Mouse (Mus musculus): ENCODE data around the gene Nfam1.

The Nfam1 gene

GRCm38 (mm10) chr15:82960786-82961561 is 72.1 kb downstream of the Nfam1 start:
- DNase-seq (ENCODE audit: low read depth, low spot score): no peak

DNA sequence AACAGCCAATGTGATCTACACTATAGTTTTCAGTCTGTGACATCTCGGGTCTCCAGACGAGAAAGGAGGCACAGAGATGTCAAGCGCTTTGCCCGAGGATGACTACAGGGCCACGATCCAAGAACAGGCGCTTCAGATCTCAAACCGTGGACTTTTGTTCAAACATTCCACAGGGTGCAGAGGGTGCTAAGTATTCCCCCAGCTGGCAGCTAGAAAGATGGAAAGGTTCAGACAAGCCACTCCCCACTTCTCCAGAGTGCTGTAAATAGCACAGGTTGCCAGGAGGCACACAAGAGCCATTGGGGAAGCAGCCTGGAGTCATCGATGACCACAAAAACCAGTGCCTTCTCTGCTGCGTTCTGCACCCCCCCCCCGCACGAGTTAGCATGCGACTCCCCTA is 74.0 kb downstream of the Nfam1 start:
- no peak for DNase-seq (ENCODE audit: low read depth, low spot score)

DNA sequence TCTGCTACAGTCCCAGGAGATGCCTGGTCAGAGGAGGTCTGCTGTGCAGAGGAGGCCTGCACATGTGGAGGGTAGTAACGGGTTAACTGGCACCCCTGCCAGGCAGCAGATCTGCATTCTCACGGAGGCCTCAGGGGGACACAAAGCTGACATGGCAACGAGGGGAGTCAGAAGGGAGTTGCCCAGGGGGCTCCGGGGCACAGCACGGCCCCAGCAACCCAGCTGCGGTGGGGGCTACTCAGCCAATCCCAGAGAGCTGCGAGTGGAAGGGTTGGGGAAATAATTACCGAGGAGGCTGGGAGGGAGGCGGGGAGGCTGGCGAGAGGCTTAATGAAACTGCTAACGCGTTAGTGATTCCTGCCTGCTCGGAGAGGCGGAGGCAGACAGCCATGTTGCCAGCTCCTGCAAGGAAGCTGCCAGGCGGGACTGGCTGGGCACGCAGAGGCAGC is 74.8 kb downstream of the Nfam1 start:
- DNase-seq (ENCODE audit: low read depth, low spot score): no peak

DNA sequence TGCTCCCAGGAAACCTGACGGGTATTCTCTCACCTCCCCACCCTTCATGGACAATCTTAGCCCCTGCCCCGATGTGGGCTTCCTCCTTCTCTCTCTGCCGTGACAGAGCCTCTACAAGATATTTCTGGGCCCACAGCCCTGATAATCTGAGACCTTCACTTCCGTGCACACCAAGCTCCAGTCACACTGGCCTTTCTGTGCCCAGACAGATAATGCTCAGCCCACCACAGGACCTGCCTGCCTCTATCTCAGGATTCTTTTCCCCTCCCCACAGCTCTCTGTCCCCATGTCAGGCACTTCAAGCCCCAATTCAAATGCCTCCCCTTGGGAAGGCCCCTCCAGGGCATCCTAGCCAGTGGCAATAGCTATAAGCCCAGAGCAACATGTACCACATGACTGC is 76.4 kb downstream of the Nfam1 start:
- DNase-seq (ENCODE audit: low read depth, low spot score): no peak

GRCm38 (mm10) chr15:82956310-82956709 is 76.8 kb downstream of the Nfam1 start:
- no peak for DNase-seq (ENCODE audit: low read depth, low spot score)

DNA sequence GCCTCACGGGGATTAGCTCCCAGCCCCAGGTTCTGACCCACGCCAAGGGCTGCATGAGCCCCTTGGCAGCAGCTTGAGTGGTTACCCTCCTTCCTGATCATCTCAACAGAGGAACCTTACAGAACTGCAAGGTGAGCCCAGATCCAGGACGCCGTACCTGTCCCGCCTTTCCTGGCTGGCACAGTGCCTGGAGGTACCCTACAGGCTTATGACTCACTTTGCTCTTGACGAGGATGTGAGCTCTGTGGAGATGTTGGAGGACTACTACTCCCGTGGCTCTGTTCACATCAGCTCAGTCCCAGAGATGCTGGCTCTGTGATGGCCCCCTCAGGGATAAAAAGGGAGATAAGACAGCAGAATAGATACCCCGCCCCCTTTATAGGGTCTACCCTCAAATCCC is 77.8 kb downstream of the Nfam1 start:
- no peak for DNase-seq (ENCODE audit: low read depth, low spot score)

- DNase-seq (ENCODE audit: low read depth, low spot score): no peak
Observed at GRCm38 (mm10) chr15:82954034-82954433, 79.1 kb downstream of the Nfam1 start.

DNA sequence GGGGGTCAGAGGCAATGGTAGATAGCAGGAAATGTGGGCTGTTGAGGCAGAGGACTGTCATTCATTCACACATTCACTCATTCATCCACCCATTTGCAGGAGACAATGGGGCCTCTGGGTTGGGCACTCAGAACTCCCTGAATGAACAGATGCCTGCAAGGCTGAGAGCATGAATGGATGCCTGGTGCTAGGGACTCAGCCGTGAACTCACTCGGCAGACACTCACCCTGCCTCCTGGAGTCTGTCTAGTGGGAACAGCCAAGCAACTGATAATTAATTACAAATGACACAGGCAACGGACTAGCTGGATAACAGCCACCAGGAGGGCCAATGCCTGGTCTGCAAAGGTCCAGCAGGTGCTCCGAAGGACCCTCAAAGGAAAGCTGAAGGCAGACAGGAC is 80.0 kb downstream of the Nfam1 start:
- no peak for DNase-seq (ENCODE audit: low read depth, low spot score)

DNA sequence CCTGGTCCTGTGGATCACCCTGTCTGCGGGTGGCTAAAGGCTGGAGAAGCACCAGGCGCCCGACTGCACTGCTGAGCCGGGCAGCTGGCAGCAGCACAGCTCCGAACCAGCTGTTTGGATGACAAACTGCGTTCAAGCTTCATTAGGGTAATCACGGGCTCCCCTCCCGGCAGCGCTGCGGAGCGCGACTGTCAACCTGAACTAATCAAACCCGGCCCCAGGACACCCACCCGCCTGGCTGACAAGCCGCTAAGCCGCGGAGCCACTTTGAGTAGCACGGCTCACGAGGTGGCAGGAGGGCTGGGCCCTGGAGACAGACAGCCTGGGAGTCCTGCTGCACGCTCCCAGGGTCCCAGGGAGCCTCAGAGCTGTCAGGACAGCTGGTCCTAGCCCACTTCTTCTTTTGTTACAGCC is 80.8 kb downstream of the Nfam1 start:
- DNase-seq (ENCODE audit: low read depth, low spot score): no peak

- DNase-seq (ENCODE audit: low read depth, low spot score): no peak
Observed at GRCm38 (mm10) chr15:82950246-82950645, 82.9 kb downstream of the Nfam1 start.

GRCm38 (mm10) chr15:82947431-82947830 is 85.7 kb downstream of the Nfam1 start:
- no peak for DNase-seq (ENCODE audit: low read depth, low spot score)

DNA sequence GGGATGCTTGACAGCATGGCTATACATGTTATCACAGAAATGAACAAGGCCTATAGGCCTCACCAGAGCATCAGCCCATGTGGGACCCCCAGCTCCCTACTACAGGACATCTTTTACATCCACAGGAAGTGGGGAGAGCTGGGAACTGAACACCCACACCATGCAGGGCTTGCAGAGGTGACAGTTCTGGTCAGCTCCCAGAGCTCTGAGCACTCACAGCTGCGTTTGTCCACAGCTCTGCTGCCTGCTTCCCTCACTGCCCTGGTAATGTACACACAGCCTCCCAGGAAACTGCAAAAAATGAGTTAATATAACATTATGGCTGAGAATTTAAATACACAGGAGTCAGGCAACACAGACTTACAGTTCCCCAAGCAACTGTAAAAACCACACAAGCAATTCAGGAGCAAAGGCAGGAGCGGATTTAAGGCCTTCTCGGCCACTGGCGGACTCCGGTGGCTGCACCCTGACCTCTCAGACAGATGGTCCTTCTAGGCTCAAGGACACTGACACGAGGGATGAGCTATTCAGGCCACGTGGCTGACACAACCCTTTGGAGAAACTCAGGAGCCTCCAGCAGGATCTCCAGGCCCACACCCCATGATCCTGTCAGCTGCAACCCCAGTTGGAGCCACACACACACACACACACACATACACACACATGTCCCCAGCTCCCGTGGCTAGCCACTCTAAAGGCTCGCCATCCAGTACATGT is 88.5 kb downstream of the Nfam1 start:
- DNase-seq (ENCODE audit: low read depth, low spot score): no peak
